Mouse (Mus musculus): ENCODE data around the gene Haao. TPM values are rescaled to one million over a fixed set of nuclear protein-coding genes. Genes with fewer than 3 reads are reported as not detected.
A peak's percentile ranks its signal among the peaks of the same experiment; 100 is the strongest.

Haao gene
- total RNA-seq, 4 experiments from 2014 or later: 0.56 TPM; not detected in 3

DNA sequence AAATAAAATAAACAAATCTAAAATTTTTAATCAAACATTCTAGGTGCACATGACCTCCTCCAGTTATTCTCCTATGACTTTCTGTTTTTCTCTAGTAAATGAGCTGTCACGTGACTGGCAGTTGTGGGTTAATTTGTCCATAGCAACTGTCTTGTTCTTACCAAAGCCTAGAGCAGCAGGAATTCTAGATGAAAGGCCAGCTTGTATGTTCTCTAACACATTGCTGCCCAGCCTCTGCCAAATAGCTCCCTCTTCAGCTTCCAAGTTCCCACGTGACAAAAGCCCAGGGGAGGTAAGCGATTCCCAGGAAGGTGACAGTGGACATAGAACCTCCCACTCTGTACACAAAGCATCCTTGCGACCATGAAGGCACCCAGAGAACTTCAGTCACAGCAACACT, 13.6 kb downstream of the Haao start:
- no peak for DNase-seq (ENCODE audit: low spot score)

- no peak for DNase-seq (ENCODE audit: low spot score)
Observed at GRCm38 (mm10) chr17:83830616-83831292, 17.0 kb downstream of the Haao start.

GRCm38 (mm10) chr17:83829356-83829755, 18.4 kb downstream of the Haao start:
- no peak for DNase-seq (ENCODE audit: low spot score)

DNA sequence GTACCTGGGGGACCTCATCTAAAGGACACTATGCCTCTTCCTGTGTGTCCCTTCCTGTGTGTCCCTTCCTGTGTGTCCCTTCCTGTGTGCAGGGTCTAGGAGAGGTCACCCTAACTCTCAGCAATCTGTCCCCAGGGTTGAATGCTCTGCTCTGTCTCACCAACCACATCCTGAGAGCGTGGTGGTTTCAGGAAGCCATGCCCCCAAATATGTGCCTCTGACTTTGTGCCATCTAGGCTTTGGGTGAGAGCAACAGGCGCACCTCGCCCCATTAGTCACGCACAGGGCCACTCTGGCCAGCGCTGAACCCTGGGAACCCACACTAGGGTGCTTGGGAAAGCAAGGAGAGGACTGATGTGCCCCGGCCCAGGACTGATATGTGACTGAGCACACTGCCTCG, 23.9 kb downstream of the Haao start:
- no peak for DNase-seq (ENCODE audit: low spot score)

DNA sequence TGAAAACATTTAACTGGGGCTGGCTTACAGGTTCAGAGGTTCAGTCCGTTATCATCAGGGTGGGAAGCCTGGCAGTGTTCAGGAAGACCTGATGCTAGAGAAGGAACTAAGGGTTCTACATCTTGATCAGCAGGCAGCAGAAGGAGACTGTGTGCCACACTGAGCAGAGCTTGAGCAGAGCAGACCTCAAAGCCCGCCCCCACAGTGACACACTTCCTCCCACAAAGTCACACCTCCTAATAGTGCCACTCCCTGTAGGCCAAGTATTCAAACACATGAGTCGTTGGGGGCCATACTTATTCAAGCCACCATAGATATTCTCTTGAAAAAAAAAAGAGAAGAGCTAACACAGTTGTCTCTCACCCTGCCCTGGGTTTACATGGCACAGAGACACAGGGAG, 25.9 kb downstream of the Haao start:
- DNase-seq (ENCODE audit: low spot score): no peak

DNA sequence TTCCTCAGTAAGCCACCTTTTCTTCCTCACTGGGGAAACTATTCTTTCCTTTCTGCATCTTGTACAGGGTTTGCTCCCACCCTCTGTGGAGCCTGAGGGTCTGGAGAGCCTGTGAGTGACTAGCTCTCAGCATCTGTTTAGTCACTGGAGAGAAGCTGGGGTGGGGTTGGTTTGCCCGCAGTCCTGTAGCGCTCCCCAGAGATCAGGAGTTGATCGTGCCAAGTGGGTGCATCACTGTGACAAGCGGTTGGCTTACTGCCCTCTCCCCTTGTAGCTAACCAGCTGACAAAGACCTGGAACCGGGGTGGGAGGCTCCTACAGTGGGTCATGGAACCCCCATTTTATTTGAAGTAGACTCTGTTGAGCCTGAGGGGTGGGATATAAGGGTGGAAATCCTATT, 27.1 kb downstream of the Haao start:
- no peak for DNase-seq (ENCODE audit: low spot score)

DNA sequence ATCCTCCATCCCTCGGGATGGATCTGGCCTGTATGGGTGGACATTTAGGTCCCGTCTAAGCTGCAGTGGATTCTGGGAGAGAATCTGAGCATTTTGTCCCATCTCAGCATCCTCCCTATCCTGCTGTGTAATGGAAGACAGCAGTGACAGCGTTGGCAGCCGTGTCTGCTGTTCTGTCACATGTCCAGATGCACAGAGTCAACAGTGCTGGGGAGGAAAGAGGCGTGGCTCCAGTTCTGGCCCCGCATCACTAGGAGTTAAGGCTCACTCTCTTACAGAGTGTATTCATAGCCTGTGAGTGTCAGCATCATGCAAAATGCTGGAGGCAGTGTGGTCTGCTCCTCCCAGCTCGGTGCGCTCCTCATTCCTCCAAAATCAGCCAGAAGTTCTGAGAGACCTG, 28.3 kb downstream of the Haao start:
- DNase-seq (ENCODE audit: low spot score): no peak

DNA sequence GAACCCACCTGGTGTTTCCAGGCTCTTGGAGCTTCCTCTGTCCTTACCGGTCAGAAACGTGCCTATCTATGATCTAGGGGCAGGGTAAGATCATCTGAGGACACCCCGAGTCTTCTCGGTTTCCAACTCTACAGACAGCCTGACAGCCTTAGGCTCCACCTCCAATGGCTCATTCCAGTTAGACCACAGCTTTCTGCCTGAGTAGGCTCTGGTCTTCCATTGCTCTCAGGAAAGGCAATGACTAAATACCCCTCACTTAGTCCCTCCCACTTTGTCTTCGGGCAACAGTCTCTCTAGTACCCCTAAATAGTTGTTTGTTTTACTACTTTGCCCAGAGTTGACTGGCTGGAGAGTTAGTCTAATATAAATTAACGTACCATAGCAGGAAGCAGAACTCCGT, 30.8 kb downstream of the Haao start:
- DNase-seq (ENCODE audit: low spot score): no peak

GRCm38 (mm10) chr17:83813050-83813449, 34.7 kb downstream of the Haao start:
- no peak for DNase-seq (ENCODE audit: low spot score)

DNA sequence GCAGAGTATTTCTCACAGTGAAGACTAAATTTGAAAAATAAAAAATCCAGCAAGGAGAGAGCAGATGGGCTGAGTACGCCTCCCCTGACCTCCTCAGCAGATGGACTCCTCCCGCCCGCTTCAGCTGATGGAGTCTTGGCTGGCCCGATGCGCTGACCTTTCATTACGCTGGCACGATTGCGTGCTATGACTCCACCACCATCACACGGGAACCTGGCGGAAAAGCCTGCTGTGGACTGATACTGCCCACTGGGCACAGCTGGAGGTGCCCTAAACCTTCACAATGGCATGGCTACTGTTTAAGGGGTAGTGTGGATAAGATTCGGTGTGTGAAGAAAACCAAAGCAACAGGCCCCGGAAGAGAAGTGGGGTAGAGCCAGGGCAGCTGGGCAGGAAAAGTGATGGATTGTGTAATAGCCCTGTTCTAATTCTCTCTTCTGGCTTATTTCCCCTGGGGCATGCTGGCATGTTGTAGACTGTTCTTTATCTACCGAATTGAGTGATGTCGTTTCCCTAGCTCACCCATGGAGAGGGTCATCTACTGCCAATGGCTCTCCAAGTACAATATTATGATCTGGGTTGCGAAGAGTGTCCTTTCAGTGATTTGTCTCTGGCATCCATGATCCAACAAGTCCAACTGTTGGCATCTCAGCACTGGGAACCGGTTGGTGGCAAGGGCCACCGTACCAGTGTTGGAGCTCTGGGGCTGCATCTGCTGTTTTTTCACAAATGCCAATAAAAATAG, 35.4 kb downstream of the Haao start:
- DNase-seq (ENCODE audit: low spot score): no peak

GRCm38 (mm10) chr17:83810285-83810684, 37.5 kb downstream of the Haao start:
- no peak for DNase-seq (ENCODE audit: low spot score)

GRCm38 (mm10) chr17:83809197-83809829, 38.5 kb downstream of the Haao start:
- DNase-seq (ENCODE audit: low spot score): no peak

DNA sequence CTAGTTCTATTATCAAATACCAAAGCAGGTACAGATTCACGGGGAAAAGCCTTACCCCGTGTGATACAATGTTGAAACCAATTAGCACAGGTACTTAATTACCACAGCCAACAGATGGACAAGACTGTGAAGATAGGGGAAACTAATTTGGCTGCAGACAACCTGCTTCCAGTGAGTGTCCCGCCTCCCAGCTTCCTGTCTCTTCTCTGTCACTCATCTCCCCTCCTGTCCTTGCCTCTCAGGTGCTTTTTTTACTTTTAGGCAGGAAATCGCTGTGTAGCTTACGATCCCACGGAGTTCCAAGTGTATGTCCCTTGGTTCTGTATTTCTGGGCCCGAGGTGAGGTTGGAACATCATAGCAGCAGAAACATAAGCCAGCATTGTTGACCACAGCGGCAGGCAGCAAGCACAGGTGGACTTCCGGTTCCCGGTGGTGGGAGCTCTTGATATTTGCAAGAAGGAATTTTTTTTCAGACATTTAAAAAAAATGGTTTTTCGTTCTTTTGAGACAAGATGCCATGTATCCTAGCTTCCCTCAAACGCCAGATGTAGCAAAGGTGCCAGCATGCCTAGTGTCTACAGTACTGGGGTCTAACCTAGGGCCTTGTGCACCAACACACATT, 39.2 kb downstream of the Haao start:
- DNase-seq (ENCODE audit: low spot score): no peak

DNA sequence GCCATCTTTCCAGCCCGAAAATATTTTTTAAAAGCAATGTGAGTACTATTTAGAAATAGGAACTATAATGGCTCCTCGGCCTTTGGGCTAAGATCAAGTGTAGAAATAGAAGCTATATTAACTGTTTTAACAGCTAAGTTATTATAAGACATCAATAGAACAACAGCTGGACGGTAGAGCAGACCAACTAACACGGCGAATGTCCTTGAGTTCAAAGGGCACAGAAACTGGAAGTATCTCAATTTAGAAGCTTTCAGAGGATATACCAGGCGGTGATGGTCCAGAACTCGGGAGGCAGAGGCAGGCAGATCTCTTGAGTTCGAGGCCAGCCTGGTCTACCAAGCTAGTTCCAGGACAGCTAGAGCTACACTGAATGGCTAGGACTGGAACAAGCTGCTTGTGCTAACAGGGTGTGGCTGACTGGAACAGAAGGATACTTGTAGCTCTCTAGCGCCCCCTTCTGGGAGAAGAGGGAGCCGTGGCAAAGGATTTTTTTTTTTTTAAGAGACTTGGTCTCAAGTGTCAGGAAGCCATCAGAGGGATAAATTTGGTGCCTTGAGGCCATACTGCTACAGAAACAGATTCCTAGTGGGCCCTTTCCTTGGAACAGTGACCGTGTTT, 39.9 kb downstream of the Haao start:
- DNase-seq (ENCODE audit: low spot score): peak; percentile 57

- DNase-seq (ENCODE audit: low spot score): no peak
Observed at GRCm38 (mm10) chr17:83807345-83807744, 40.4 kb downstream of the Haao start.

DNA sequence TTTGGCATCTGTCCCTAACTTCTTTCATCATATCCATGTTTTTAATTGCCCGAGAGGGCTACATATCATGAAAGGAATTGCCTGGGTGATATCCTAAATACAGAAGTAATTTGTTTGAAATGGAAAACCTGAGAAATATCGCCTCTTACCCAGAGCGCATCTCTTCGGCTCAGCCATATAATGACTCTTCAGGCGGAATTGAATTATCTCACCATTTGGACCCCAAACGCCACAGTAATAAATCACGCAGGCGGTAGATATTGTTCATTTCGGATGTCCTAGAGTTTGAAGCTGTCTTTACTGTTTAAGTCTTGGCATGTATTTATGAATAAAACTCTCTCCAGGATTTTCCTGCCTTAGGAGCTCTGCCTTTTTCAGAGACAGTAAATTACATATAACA, 42.7 kb downstream of the Haao start:
- DNase-seq (ENCODE audit: low spot score): no peak

DNA sequence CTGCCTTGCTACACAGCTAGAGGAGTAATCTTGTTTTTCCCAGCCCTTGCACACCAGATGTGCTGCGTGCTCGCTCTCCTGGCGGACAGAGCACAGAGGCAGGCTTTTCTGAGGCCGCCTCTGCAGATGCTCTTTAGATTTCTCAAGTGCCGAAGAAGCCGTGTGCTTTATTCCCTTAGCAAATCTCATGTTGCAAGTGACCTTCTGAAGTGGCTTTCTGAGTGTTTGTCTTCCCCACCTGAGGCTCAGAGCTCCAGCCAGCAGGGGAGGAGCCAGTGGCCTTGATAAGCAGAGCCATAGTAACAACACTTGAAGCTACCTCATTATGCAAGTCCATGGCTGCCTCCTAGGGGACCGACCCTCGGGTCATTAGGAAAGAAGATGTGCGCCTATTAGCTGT, 43.8 kb downstream of the Haao start:
- no peak for DNase-seq (ENCODE audit: low spot score)

- no peak for DNase-seq (ENCODE audit: low spot score)
Observed at GRCm38 (mm10) chr17:83799506-83800050, 48.2 kb downstream of the Haao start.

DNA sequence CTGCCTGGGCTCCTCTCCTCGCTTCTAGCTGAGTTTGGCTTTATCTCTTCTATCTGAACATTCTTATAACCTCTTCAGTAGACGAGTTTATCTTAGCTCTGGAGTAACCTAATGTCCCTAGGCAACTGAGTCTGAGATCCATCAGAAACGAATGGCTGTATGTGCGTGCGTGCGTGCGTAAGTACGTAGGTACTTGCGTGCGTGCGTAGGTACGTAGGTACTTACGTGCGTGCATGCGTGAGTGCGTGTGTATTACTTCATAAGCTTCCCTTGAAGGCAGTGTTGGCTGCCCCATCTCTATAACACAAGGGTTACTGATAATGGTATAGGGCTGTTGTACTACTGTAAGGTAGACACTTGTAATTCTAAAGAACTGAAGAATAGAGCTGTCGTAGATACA, 52.6 kb downstream of the Haao start:
- no peak for DNase-seq (ENCODE audit: low spot score)

- no peak for DNase-seq (ENCODE audit: low spot score)
Observed at GRCm38 (mm10) chr17:83792388-83792787, 55.4 kb downstream of the Haao start.

DNA sequence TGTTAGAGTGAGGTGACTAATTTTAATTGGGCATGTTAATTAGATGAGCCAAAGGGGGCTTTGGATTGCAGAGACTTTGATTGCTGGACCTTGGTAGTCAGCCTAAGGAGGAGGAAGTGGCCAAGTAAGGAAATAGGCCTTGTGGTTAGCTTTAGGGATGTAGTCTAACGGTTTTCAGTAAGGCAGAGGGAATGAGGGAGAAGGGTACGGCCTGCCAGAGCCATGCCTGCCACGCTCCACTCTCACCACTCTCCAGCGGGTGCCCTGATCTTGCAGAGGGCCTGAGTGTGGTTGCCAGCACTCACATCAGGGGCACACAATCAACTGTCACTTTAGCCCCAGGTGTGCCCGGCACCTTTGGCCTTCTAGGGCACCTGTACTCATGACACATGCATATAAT, 57.6 kb downstream of the Haao start:
- DNase-seq (ENCODE audit: low spot score): no peak

DNA sequence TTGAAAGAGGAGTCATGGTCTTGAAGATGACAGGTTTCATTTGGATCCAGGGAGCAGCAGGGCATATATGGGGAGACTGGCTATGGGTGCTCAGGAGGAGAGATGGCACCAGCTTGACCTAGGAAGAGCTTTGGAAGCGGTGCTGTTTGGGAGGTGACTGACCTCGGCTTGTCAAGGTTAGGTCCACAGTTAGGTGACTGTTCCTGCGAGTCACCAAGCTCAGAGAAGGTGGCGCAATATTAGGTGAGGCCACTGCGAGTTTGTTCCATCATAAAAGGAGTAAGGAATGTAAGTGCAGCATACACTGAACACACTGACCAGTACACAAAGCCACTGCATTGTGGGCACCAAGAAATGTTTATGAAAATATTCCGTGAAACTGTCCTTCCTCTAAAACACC, 61.3 kb downstream of the Haao start:
- DNase-seq (ENCODE audit: low spot score): no peak
